Mouse (Mus musculus): ENCODE data around the gene Pde10a.

Gene Pde10a

DNA sequence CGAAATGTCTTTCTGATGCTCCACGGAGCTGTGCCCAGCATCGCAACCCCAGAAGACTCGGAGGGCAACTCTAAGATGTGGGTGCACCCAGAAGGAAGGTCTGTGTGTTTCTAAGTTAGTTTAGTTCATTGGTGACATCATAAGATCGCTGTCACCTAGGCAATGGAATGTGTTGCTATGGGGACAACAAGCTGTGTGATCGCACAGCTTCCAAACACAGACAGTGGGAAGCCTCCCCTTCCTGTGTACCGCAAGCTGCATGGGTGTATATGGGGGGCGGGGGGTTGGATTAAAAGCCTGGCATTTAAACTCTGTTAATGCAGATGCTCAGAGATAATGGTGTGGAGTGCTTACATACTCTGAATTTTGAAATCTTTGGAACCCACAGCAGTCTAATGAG, 56.4 kb downstream of the Pde10a start:
- DNase-seq (ENCODE audit: low spot score) = no peak

DNA sequence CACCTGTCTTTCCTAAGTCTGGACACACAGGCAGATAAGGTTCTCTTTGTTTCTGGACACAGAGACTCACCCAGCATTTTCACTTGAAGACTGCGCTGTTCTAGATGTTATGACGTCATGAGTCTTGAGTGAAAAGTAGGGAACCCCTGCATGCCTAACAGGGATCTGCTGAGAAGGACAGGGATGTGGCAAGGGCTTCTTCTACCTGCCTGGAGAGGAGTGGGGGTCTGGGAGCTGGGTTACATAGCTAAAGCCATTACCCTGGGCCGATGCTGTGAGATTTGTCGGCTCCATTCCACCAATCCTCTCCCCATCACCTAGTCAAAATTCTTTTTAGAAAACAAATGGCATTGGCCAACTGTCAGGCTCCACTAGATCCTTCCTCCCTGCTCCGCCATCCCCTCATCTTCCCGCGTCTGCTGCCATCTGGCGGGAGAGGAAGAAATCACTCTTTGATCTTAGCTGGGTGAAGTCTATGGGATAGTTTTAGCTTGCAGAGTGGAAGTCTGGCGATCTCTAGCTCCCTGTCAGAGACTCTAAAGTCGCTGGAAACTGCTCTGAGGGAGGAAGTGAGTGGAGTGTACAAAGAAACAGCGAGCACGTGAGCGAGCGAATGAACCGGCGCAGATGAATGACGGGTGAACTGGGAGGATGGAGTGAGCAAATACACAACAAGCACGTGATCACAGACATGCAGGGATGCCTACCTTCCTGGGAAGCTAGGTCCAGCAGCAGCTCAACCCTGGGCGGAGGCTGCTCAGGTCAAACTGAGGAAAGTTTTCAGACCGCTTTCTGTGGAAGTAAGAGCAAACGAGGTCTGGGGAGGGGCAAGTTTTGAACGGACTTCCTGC, 67.5 kb downstream of the Pde10a start:
- peak; percentile 71 for DNase-seq (ENCODE audit: low spot score)

DNA sequence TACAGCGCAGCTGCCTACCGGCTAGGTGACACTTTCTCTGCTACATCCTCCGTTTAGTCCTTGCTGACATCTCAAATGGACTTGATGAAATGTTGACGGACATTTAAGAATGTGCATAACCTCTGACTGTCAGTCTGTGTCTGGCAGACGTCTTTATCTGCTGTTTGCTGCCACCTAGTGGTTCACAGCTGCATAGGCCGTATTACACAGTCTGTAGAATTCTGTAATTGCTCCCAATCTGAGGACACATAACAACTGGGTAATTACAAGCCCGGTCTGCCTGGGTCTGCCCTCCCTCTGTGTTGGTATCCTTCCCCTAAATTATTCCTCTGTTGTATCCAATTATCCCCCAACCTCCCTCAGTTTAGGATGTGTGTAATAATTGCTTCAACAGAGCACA, 72.6 kb downstream of the Pde10a start:
- peak; percentile 55 for DNase-seq (ENCODE audit: low spot score)

DNA sequence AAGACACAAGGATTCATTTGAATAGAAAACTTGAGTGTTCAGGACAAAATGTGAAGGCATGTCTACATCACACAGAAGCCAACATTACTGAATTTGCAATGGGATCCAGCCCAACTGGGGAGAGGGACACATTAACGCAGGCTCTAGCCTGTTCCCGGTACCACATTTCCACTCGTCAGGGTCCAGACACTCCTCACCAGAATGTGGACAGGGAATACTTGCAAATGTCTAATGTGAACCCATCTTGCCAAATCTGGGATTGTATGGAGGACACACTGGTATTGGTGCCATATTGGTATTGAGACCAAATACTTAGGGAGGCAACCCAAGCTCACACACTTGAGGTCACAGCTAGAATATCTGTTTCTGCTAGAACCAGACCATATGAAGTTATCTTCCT, 77.8 kb downstream of the Pde10a start:
- DNase-seq (ENCODE audit: low spot score) = no peak

DNA sequence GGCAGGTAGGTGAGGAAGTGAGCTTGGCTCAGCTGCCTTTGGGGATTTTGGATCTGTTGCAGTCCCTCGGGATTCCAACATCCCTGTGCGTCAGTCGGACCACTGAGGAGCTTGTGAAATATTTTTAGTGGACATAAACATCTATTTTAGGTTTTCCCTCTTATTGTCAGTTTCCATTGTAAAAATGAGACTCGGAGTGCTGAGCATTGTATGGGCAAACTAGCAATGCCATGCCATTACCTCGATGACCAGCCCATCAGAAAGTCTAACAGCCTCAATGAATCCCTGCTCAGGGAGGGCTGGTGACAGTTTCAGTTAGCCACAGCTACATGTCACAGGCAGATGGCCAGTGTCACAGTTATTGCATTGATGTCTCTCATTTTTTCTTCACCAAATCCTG, 80.7 kb downstream of the Pde10a start:
- DNase-seq (ENCODE audit: low spot score) = no peak

DNA sequence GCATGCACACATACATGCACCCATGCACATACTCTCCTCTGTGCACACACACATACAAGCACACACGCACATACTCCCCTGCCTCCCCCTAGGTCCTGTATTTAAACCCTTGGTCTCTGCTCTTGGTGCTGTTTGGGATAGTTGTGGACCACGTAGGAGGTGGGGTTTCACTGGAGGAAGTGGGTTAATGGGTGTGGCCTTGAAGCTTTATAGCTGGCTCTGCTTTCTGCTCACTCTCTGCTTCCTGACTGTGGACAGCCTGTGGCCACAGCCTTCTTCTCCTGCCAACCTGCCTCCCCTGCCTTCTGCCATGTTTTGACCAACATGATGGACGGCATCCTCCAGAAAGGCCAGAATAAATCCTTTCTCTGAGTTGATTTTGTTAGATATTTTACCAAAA, 81.5 kb downstream of the Pde10a start:
- DNase-seq (ENCODE audit: low spot score) = no peak

DNA sequence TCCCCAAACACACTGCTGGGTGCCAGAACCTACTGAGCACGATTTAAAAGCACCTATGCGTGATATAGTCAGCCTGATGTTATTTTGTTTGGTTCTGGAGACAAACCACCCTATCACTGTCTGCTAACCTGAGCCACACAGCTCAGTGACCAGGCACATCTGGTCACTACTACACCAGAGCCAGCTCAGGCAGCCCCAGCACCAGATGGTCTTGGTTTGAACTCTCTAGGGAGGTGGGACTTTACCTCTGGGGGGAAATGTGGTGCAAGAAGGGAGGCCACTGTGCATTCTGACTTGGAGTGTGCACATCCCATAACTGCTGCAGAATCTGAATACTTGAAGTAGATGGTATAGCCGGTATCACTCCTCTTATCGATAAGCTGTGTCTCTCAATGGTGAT, 86.7 kb downstream of the Pde10a start:
- DNase-seq (ENCODE audit: low spot score) = no peak

DNA sequence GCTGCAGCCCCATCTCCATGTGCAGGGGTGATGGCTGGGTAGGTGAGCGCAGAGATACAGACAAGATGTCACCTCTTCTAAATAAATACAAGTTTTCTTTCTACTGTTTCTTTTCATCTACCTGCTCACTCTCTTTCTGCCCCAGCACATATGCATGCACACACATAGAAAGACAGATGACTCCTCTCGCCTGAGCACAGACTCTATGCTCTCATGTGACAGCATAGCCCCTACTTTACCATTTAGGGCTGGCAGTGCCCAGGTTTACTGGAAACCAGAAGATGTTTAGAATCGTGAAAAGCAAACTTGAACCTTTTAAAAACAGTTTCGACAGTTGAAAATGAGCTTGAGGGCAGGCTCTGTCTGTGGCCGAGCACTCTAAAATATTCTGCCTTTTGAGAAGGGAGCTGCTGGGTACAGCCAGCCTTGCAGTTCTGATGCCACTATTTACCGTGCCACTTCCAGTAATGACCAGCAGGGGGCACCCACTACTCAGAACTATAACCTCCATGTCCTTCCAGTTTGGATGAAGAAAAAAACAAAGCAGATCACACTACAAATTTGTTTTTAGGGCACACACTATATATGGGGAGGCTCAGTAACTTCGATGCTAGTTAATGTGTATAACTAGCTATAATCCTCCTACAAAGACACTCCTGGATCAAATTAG, 88.8 kb downstream of the Pde10a start:
- peak; percentile 72 for DNase-seq (ENCODE audit: low spot score)

DNA sequence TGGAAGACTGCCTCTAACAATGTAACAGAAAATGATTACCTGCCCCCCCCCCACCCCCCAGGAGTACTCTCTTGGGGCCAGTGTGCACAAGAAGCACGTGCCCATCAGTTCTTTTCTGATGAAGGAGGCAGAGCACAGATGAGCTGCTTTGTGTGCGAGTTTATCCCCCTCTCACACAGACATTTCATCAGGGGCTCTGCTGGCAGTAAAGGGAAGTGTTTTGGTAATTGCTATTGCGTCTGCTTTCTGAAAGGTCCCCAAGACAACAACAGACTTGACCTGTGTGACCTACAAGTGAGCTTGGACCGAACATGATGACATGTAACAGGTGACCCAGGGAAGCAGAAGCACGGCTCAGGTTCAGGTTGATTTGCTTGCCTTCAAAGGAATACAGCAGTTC, 95.2 kb downstream of the Pde10a start:
- DNase-seq (ENCODE audit: low spot score) = no peak

DNA sequence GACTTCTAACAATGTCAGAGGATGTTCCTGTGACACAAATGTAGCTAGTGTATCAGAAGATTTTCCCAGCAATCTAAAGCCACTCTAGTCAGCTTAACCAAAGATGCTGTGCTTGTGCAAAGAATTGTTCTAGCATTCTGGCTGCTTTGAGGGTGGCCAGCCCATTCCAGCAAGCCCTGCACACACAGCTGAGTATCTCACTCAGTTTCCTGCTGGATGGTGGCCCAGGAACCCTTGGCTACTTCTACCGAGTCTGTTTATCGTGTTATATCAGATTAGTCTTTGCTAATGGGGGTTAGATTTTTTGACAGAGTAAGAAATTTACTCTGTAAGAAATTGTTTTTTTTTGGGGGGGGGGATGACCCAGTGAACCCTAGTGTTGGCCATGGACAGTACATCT, 95.9 kb downstream of the Pde10a start:
- DNase-seq (ENCODE audit: low spot score) = peak; percentile 22

DNA sequence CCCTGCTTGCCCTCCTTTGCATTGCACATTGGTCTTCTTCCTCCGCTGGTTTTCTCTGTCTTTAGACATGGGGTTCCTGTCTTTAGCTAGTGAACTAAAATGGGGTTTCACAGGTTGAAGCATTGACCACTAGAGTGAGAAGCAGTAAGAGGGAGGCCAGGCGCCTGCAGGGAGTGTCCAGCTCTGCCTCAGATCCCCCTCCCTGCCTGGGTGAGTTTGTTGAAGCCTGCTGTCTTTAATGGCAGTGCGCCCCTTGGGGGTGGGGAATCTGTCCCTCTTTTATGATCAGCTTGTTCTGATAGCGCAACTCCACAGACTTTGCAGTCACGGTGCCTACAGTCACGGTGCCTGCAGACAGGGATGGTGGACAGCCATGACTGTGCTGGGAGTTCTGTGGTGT, 96.7 kb downstream of the Pde10a start:
- DNase-seq (ENCODE audit: low spot score) = no peak

DNA sequence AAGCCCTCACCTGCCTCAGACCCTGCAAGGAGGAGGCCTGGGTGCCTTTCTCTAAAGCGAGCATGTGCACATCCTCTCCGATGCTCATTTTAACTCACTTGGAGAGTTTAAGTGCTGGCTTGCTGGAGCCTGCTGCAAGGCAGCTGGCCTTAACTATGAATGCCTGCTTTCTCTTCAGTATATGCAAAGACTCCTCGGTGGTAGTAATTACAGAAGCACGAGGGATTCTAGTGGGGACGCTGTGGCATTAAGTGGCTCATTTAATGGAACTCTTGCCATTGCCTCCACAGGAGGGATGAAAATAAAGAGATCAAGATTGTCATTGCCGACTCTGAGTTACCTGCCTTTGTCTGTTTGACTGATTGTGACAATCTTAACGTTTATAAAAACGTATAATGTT, 101.2 kb downstream of the Pde10a start:
- no peak for DNase-seq (ENCODE audit: low spot score)

DNA sequence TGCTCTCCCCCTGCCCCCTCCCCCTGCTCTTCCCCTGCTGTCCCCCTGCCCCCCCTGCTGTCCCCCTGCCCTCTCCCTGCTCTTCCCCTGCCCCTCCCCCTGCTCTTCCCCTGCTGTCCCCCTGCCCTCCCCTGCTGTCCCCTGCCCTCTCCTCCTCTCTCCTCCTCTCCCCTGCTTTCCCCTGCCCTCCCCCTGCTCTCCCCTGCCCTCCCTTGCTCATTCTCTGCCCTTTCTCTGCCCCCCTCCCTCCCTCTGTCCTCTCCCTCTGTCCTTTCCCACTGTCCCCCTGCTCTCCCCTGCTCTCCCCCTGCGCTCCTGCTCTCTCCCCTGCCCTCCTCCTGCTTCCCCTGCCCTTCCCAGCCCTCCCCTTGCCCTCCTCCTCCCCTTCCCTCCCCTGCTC, 106.5 kb downstream of the Pde10a start:
- DNase-seq (ENCODE audit: low spot score) = no peak

DNA sequence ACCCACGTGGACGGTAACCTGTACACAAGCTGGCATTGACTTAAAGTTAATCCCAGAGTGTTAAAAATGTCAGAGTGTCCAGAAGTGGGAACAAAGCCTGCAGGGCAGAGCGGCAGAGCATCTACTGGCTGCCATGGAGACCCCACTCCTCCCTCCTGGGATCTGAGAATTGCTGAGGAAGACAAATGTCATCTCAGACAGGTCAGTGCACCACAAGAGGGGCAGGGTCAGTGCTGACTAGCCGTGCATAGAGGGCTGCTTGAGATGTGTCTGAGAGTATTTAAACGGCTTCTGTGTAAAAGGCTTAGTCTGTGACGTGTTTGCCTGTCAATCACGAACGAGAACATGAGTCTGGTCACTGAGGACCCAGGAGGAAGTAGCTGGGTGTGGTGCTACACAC, 108.4 kb downstream of the Pde10a start:
- no peak for DNase-seq (ENCODE audit: low spot score)

DNA sequence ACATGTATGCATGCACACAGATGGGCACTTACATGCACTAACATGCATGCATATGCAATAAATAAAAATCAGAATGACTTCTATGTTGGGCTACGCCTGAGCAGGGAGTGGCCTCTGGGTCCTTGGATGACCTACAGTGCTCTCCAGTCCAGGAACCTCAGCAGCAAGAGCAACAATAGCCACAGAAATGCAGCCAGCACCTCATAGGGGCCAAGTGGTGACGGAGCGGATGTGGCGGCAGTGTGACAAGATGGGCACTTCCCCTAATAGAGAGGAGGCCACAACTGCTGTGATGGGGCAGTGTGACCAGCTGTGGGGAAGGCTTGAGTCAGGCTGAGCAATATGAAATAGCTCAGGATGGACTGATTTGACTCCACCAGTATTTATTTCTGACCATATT, 109.3 kb downstream of the Pde10a start:
- no peak for DNase-seq (ENCODE audit: low spot score)

DNA sequence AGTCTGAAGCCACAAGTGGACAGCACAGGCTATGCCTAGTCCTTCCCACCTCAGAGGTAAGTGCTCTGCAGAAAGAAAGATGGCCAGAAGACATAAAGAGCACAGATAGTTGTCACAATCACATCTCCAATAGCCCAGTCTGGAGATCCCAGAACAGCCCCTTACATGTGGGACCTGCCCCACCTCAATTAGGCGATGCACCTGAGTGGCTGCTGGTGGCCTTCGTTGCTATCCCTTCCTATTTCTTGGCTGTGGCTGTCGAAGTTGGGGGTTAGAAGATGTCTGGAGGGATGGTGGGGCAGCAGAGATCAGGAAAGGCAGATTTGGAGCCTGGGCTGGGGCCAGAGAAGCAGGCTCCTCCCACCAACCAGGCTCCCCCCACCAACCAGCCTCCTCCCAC, 111.1 kb downstream of the Pde10a start:
- no peak for DNase-seq (ENCODE audit: low spot score)

DNA sequence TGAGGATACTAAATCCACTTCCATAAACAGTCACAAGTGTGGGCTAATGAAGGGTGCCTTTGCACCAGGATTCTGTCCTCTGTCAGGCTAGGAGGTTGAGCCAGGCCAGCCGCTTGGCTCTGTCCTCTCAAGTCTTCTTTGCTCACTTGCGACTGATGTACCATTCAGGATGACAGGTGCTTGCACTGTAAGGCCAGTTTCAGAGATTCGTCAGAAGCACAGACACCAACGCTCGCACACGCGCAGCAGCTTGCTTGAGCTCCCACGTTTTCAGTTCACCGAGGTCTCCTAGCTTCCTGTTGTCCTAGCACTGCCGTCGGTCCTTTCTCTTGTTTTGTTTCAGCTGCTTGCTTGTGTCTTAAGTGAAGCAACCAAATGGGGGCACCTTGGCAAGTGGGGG, 111.5 kb downstream of the Pde10a start:
- DNase-seq (ENCODE audit: low spot score) = no peak

DNA sequence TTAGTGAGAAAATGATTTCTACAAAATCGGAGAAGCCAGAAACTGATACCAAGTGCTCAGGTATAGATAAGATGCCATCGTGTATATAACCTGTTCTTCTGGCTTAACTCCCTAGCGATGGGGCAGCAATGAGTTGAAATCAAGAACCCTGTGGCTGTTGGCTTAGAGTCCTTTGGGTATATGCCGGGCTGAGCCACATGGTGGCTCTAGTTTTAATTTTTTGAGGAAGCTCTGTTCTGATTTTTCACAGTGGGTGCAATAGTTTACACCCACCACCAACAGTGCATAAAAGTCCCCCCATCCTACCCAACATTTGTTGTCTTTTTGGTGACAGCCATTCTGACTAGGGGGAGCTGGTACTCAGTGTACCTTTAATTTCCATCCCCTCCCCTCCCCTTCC, 112.0 kb downstream of the Pde10a start:
- DNase-seq (ENCODE audit: low spot score) = no peak

DNA sequence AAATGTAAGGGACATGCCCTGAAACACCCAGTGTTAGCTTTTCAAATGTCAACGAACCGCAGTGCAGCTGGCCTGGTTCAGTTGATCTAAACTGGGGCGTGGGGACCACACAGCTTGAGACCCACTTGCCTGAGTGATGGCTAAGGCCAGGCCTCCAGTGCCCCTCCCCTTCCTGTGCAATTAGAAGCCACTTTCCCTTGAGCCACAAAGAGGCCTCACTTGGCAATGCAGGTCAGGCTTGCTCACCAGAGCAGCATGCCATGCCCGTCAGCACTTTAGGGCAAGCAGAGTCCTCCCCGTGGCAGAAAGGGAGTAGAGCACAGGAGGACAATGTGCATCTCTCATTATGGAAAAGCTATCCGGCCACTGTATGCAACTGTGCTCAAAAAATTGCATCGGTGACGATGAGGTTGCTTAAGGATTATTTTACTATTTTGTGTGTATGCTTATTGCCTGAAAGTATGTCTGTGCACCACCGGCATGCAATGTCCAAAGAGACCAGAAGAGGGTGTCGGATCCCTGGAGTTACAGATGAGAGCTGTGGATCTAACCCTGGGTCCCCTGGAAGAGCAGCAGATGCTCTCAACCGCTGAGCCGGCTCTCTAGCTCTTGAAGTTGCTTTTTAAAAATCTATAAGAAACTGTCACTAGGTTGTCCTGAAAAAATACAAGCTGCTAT, 114.7 kb downstream of the Pde10a start:
- no peak for DNase-seq (ENCODE audit: low spot score)

DNA sequence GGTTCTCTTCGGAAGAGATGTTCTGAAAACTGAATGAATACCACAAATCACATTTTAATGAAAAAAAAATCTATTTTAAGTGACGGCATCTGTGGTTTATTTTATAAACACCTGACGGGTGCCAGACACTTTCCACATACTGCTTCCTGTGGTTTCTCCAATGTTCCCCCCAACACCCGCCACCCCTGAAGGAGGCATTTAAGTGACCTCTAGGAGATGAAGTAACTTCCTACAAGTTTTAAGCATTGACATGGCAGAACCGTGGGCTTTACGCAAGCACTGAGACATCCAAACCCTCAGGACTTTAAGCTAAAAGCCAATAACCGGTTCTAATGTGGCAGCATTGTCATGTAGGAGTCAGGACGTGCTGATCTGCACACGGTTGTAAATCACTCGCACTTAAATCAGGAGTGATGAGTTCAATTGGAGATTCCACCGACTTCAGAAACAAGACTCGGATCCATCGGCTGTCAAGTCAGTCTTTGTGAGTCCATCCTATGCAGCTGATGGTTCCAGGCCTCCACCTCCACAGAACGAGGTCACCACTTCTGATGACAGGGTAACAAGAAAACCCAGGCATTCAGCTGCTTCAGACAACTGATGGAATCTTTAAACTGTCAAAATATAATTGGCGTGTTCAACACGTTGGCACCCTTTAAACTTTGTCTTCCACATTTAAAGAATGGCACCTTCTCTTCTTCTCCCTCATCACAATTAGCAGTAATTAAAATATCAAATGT, 115.7 kb downstream of the Pde10a start:
- DNase-seq (ENCODE audit: low spot score) = no peak

DNA sequence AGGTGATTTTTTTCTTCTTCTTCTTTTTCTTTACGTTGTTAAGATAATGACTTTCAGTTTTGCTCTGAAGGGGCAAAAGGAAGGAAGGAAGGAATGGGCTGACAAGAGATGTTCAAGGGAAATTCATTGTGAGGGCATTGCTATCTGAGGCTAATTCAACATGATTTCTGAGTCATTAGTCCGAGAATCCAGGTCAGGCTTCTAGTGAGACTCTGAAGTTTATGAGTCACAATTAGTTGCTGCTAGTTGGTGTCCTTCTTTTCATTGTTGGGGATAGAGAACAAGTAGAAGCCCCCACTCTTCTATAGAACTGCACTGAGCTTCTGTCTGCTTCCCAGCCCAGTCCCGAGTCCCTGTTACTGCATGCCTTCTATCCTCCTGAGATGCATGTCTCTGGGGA, 116.3 kb downstream of the Pde10a start:
- no peak for DNase-seq (ENCODE audit: low spot score)

DNA sequence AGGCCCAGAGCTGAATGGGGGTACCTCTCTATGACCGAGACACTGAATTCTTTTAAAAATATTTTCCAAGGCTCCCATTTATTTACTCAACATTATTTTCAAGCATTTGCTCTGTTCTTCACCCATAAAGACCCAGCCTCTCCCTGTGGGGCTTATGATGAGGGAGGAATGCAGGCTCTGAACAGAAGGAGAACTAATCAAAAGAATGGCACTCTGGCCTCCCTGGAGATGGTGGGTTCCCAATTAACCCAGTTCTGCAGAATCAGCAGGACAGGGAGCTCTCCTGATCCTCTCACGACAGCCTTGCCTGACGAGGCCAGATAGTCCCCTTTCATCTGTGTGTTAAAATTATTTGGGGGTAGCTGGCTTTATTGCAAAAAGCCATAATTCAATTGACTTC, 117.2 kb downstream of the Pde10a start:
- DNase-seq (ENCODE audit: low spot score) = no peak

All from urinary bladder, postnatal 14 days (tissue).